In genomic region chr10:81377793-81378552, GRCm38 (mm10) we compare ENCODE assay signal across 8 mouse cellular contexts. TPM values are rescaled to one million over a fixed set of nuclear protein-coding genes. Genes with fewer than 3 reads are reported as not detected.
A peak's percentile ranks its signal among the peaks of the same experiment; 100 is the strongest.
DNase-seq lines count a peak whose midpoint lies in the region; ATAC-seq and TF ChIP-seq lines count a peak whose summit lies in the region.

Fzr1 (minus strand) TSS chr10:81378516.

- H3K4me2 ChIP-seq in forebrain, embryonic 13.5 days, result peak within 1 kb of the TSS; percentile 92
- H3K4me2 ChIP-seq in hindbrain, embryonic 11.5 days (replicated peaks; ENCODE audit: low read depth, low read length), result peak within 1 kb of the TSS; percentile 85
- peak within 1 kb of the TSS; percentile 89 for H3K4me2 ChIP-seq in liver, embryonic 13.5 days
- H3K4me2 ChIP-seq in stomach, postnatal 0 days (replicated peaks; ENCODE audit: low read depth), result peak within 1 kb of the TSS; percentile 84

- TF ChIP-seq CTCF in kidney, adult 2 months (conservative IDR thresholded peaks at IDR 0.05; ENCODE audit: insufficient read depth, insufficient read length, low read depth, low read length), result no peak
- TF ChIP-seq CTCF in stomach, postnatal 0 days (IDR thresholded peaks at IDR 0.05; ENCODE audit: low read depth), result no peak

- H3K9ac ChIP-seq in forebrain, embryonic 13.5 days, result peak within 1 kb of the TSS; percentile 94
- peak within 1 kb of the TSS; percentile 91 for H3K9ac ChIP-seq in hindbrain, embryonic 11.5 days (ENCODE audit: low read depth, low read length)
- H3K9ac ChIP-seq in liver, embryonic 13.5 days, result peak within 1 kb of the TSS; percentile 99
- peak within 1 kb of the TSS; percentile 91 for H3K9ac ChIP-seq in stomach, postnatal 0 days (ENCODE audit: low read length)

- WGBS in kidney, adult 2 months, result 1% methylated on average over 51 of the region's 59 CpGs
- under 1% methylated on average over 36 of the region's 59 CpGs for WGBS in forebrain, embryonic 13.5 days
- under 1% methylated on average over 49 of the region's 59 CpGs for WGBS in hindbrain, embryonic 11.5 days
- WGBS in liver, embryonic 13.5 days (ENCODE audit: insufficient replicate concordance), result 1% methylated on average over 46 of the region's 59 CpGs
- under 1% methylated on average over 53 of the region's 59 CpGs for WGBS in stomach, postnatal 0 days

- peak; percentile 70 for ATAC-seq in forebrain, embryonic 13.5 days
- peak; percentile 68 for ATAC-seq in hindbrain, embryonic 11.5 days (ENCODE audit: low FRiP score)
- no peak for ATAC-seq in liver, embryonic 13.5 days (ENCODE audit: low read depth)
- no peak; the same call in 1 of the 2 replicates for ATAC-seq in stomach, postnatal 0 days (ENCODE audit: low FRiP score, low TSS enrichment)

- H3K4me3 ChIP-seq in kidney, adult 2 months (ENCODE audit: insufficient read depth, low read depth, low read length), result peak within 1 kb of the TSS; percentile 79
- peak within 1 kb of the TSS; percentile 83 for H3K4me3 ChIP-seq in forebrain, embryonic 13.5 days
- H3K4me3 ChIP-seq in hindbrain, embryonic 11.5 days (ENCODE audit: low read depth, low read length), result peak within 1 kb of the TSS; percentile 91
- peak within 1 kb of the TSS; percentile 89 for H3K4me3 ChIP-seq in liver, embryonic 13.5 days (replicated peaks)
- peak within 1 kb of the TSS; percentile 86 for H3K4me3 ChIP-seq in stomach, postnatal 0 days (ENCODE audit: low read depth, low read length)

- H3K27me3 ChIP-seq in kidney, adult 2 months (replicated peaks; ENCODE audit: control insufficient read depth, insufficient read depth, low read length), result no peaks in the 10 kb centered on the region
- no peaks in the 10 kb centered on the region for H3K27me3 ChIP-seq in forebrain, embryonic 13.5 days
- no peaks in the 10 kb centered on the region for H3K27me3 ChIP-seq in hindbrain, embryonic 11.5 days (ENCODE audit: control insufficient read depth, insufficient read depth, low read length)
- no peaks in the 10 kb centered on the region for H3K27me3 ChIP-seq in liver, embryonic 13.5 days
- no peaks in the 10 kb centered on the region for H3K27me3 ChIP-seq in stomach, postnatal 0 days (ENCODE audit: control insufficient read depth, insufficient read depth, low read length)

- no peaks in the 10 kb centered on the region for H3K9me3 ChIP-seq in forebrain, embryonic 13.5 days (replicated peaks)
- no peaks in the 10 kb centered on the region for H3K9me3 ChIP-seq in hindbrain, embryonic 11.5 days (ENCODE audit: control insufficient read depth, low read length)
- no peaks in the 10 kb centered on the region for H3K9me3 ChIP-seq in liver, embryonic 13.5 days (replicated peaks)
- no peaks in the 10 kb centered on the region for H3K9me3 ChIP-seq in stomach, postnatal 0 days (ENCODE audit: control insufficient read depth, low read length)

- H3K36me3 ChIP-seq in kidney, adult 2 months (ENCODE audit: control insufficient read depth, insufficient read depth, low read length), result no peaks in the 10 kb centered on the region
- peaks cover 31% of the 10 kb centered on the region for H3K36me3 ChIP-seq in forebrain, embryonic 13.5 days (ENCODE audit: poor library complexity, severe bottlenecking)
- H3K36me3 ChIP-seq in hindbrain, embryonic 11.5 days (ENCODE audit: control insufficient read depth, insufficient read depth, low read length), result 0 out of 2 replicates have a peak, but pooled peaks cover 7% of the 10 kb centered on the region
- peaks cover 34% of the 10 kb centered on the region for H3K36me3 ChIP-seq in liver, embryonic 13.5 days
- peaks cover 5% of the 10 kb centered on the region; the same call in 1 of the 2 replicates for H3K36me3 ChIP-seq in stomach, postnatal 0 days (ENCODE audit: control insufficient read depth, insufficient read depth, low read length)

- peak; percentile 25 for TF ChIP-seq POLR2A in kidney, adult 2 months (IDR thresholded peaks at IDR 0.05; ENCODE audit: low read depth, low read length)

- no peak for DNase-seq in kidney, adult 2 months
- DNase-seq in kidney, postnatal 25 days, result no peak
- DNase-seq in NIH3T3 (ENCODE audit: low read depth), result peak; percentile 33
- DNase-seq in hindbrain, embryonic 11.5 days (ENCODE audit: low spot score), result peak; percentile 35
- no peak for DNase-seq in liver, embryonic 13.5 days
- DNase-seq in stomach, postnatal 0 days (ENCODE audit: low spot score), result no peak
- no peak for DNase-seq in retina, postnatal 1 day

- H3K27ac ChIP-seq in kidney, adult 2 months (ENCODE audit: insufficient read depth, low read depth, low read length), result peak within 1 kb of the TSS; percentile 26
- peak within 1 kb of the TSS; percentile 73 for H3K27ac ChIP-seq in forebrain, embryonic 13.5 days
- H3K27ac ChIP-seq in hindbrain, embryonic 11.5 days (ENCODE audit: low read depth, low read length), result peak within 1 kb of the TSS; percentile 70
- peak within 1 kb of the TSS; percentile 99 for H3K27ac ChIP-seq in liver, embryonic 13.5 days
- H3K27ac ChIP-seq in stomach, postnatal 0 days (replicated peaks), result peak within 1 kb of the TSS; percentile 77

- no peak for TF ChIP-seq EP300 in stomach, postnatal 0 days (optimal IDR thresholded peaks at IDR 0.05)

- H3K4me1 ChIP-seq in kidney, adult 2 months (ENCODE audit: control insufficient read depth, insufficient read depth, low read length), result peaks cover 16% of the 10 kb centered on the region; the same call in 1 of the 2 replicates
- peaks cover 32% of the 10 kb centered on the region for H3K4me1 ChIP-seq in forebrain, embryonic 13.5 days
- peaks cover 13% of the 10 kb centered on the region for H3K4me1 ChIP-seq in hindbrain, embryonic 11.5 days (replicated peaks; ENCODE audit: control insufficient read depth, insufficient read depth, low read length)
- H3K4me1 ChIP-seq in liver, embryonic 13.5 days (replicated peaks), result peaks cover 85% of the 10 kb centered on the region
- peaks cover 13% of the 10 kb centered on the region for H3K4me1 ChIP-seq in stomach, postnatal 0 days (replicated peaks; ENCODE audit: control insufficient read depth, insufficient read depth)

RNA-seq across cellular contexts. Expression of gene Fzr1, which starts in this region (rescaled TPM):
- 41.1 and 49.8 TPM in 2 replicates for polyA plus RNA-seq in kidney, adult 2 months (2012; rRNA removed)
- polyA plus RNA-seq in forebrain, embryonic 13.5 days (2015; fragmentation: Nextera tagmentation; extraction: Ambion mirVana), result 117 and 128 TPM in 2 replicates
- 83.0 and 92.1 TPM in 2 replicates for polyA plus RNA-seq in hindbrain, embryonic 11.5 days (2014; fragmentation: Nextera tagmentation; extraction: Ambion mirVana)
- 89.5 and 94.1 TPM in 2 replicates for polyA plus RNA-seq in liver, embryonic 13.5 days (2015; fragmentation: Nextera tagmentation; extraction: Ambion mirVana)
- 51.4 and 51.6 TPM in 2 replicates for polyA plus RNA-seq in stomach, postnatal 0 days (2015; fragmentation: Nextera tagmentation; extraction: Ambion mirVana)

Comparison
In these comparisons a context has a peak if more than half of its experiments do, and no peak if none do; other contexts are left out.
1. DNase-seq: peak in NIH3T3 (single experiment) and hindbrain, embryonic 11.5 days (single experiment); none in kidney, adult 2 months (single experiment), kidney, postnatal 25 days (0 of 2), liver, embryonic 13.5 days (single experiment), stomach, postnatal 0 days (single experiment) and retina, postnatal 1 day (single experiment).
2. H3K27ac ChIP-seq: peak in every context shown above with its lines; median percentile 99 in liver, embryonic 13.5 days; 77 in stomach, postnatal 0 days; 73 in forebrain, embryonic 13.5 days; 70 in hindbrain, embryonic 11.5 days; 26 in kidney, adult 2 months.
3. ATAC-seq: peak in forebrain, embryonic 13.5 days (single experiment) and hindbrain, embryonic 11.5 days (single experiment); none in liver, embryonic 13.5 days (single experiment) and stomach, postnatal 0 days (single experiment).
4. Peak in every context shown above with its lines, with median percentiles within 50 percentile points of each other: H3K4me3 ChIP-seq, H3K4me2 ChIP-seq and H3K9ac ChIP-seq.